Mouse (Mus musculus) T-helper 1 cell (primary cell): ENCODE data around the gene Sorcs3.

Experiments
- in situ Hi-C: fragments of 300-600 bp; cut with MboI, MseI; formaldehyde crosslinking; loops from one replicate; pipeline ENCODE4 v1.15.1; 2025; ENCODE audit warnings: high pct_unique_total_duplicates

Sorcs3 gene

DNA sequence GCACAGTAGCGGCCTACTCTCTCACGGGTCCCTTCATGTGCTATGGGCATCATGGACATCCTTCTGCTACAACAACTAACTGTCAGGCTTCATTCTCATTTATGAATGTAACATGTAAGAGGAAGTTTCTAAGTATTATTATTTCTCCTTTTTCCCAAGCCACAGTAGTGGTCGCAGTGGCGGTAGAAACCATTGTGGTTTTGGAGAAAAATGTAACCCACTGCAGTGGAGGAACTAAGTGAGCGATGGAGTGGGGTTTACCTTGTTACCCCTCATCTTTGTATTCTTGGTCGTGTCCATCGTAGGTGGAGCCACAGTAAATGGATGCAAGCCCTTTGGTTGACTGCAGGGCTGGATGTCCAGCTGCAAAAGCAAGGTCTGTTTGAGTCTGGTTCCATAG lies 318.0 kb downstream of the Sorcs3 start:
- in situ Hi-C loops = no loop called here

DNA sequence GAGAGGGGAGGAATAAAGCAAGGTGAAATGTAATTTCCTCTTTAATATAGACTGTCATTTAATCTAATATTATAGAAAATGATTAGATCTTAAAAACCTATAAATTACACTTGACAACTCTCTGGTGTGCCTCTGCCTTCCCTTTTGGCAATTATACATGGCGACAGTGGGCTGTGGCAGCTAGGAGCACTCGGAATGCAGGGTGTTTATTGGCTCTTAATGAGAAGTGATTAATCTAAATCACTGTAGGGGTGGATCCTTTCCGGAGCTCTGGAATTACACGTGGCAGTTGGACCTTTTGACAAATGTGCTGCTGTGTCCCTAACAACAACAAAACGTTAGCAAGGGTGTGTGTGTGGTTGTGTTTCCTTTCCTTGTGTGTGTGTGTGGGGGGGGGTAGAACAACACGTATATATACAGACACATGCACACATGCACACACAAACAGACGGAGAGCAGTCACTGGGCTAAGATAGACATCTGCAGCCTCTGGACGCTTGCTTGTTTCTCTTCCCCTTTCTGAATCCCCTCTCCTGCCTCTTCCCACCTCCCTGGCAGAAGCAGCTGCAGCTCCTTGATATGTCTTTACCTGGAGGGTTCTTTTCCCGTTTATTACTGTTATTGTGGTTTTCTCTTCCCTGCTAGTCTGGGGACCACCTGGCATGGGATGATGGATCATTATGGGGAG lies 318.8 kb downstream of the Sorcs3 start:
- in situ Hi-C loops = no loop called here

DNA sequence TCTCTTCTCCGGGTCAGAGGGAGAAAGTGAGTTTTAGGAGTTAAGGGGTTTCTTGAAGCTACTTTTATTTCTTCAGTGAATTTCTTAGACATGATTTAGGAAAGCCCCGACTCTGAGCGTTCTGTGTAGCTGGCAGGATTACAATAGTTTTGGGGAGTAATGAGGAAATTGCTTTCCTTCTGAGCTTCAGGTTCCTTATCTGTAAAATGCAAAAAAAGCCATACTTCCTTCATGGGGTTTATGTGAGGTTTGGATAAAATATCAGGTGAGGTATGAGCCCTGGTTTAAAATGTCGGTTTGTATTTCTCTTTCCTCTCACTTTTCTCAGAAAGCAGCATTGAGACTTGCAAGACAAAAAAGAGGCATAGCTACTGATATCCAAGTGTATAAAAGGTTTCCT lies 327.8 kb downstream of the Sorcs3 start:
- in situ Hi-C loops = loop anchor here (10.0 kb wide), 1 partner anchor 681 kb away; no protein-coding TSS in a partner anchor

DNA sequence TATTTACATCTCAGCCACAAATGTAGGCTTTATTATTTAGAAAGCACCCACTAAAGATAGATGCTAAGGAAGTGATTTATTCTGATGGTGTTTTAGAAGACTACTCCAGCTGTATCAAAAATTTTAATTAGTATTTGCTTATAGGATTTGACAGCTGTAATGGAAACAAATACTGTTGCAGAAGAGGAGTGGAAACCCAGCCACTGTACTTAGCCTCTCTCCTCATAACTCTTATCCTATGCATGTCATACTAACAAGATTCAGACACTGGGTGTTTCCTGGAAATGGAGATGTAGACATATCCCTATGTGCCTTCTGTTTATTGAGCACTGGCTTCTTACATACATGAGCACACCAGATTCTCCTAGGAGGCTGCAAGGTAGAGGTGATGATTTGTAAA lies 338.5 kb downstream of the Sorcs3 start:
- in situ Hi-C loops = no loop called here

DNA sequence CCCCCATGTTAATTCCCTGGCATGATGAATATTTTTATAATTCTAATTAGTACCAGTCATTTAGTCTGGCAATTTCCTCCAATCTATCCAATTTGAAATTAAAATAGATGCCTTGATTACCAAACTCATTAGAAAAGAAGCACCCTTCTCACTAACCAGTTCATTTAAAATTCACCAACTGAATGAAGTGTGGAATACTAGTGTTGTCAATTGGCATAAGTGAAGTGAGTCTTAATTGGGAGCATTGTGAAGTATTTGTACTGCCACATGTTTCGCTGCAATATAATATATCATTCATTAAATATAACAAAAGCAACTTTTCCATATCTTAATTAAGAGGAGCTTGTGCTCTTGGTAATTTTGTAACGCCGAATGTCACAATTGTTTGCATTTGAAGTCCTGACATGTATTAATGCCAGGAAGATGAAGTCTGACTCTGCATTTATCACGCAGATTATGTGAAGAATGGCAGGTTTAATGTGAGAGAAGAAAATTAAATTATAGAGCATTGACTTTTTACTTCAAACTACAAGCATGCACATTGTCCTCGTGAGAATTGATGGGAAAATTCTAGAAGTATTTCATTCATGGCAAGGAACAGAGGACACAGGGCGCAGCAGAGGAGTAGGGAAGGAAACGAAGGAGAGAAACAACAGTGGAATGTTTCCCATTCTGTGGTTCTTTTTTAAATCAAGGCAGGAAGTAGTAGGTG lies 339.8 kb downstream of the Sorcs3 start:
- in situ Hi-C loops = no loop called here

DNA sequence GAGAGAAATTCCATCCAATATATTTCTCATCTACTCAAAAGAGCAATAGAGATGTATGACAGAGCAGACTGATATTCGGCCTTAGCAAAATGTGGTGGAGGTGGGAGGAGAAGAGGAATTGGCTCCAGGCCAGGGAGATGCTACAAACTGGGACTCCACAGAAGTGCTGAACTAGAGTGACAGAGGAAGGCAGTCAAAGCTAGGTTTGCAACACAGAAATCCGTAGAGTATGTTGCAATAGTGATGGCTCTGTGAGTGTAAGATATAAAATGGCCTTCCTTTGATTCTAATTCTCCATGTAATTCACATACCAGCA lies 340.3 kb downstream of the Sorcs3 start:
- in situ Hi-C loops = no loop called here

DNA sequence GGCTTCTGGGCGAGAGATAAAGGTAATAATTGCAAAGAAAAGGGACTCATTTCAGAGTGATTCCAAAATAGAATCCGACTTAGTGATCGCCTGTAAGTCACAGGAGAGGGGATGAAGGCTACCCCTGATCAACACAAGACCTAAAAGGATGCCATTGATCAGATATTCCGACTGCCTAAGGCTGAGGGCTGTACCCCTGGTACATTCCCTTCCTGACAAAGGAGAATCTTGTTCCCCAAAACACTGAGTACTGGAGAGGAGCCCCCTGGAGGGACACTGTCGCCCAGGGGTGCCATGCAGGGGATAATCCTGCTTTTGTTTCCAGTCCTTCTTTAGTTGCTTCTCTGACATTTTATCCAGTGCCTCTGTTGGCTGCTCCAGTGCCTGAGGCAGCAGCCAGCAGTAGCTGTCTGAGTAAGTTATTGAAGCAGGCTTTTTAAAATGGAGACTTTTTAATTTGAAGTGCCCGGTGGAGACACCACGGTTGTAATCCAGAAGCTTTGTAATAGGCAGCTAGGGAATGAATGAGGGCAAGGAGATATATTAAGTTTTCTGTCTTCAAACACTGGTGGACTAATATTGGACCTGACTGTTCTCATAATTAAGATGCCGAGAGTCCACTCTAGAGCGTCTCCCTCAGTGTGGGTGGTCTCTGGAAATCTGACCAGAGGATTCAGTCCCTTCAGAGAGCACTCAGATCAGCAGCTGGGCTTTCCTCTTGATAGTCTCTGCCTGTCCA lies 342.5 kb downstream of the Sorcs3 start:
- in situ Hi-C loops = no loop called here

DNA sequence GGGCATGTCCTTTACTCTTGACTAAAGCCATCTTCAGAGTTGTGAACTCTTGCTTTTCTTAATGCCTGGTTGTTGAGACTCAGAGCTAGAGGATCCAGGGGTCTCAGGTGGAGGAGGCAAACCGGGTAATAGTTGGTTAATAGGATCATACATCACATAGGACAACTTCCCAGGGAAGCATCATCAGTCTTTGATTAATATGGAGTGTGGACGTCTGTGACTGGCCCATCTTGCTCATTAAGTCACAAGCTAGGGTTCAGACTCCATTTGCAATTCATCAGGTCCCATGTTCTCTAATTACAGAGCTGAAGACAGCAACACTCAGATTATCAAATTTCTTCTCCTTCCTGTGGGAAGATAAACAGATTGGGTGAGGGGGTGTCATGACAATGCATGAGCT lies 353.6 kb downstream of the Sorcs3 start:
- in situ Hi-C loops = loop anchor here (10.0 kb wide), 1 partner anchor 285 kb away; no protein-coding TSS in a partner anchor

DNA sequence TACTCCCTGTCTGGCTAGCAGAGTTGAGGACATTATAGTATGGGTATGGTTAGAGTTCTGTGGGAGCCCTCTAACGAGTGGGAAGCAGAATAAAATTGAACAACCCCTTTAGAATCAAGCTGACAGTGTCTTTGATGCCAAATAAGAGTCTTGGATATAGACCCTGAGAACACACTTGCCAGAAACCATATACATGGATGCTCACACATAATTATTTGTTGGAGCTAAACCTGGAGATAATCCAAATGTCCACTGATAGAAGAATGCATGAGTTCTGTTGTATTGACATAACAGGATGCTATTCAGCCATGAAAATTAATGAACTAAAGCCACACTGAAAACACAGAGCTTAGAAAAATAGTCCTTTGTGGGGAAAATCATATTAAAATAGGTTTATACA lies 369.9 kb downstream of the Sorcs3 start:
- in situ Hi-C loops = no loop called here

DNA sequence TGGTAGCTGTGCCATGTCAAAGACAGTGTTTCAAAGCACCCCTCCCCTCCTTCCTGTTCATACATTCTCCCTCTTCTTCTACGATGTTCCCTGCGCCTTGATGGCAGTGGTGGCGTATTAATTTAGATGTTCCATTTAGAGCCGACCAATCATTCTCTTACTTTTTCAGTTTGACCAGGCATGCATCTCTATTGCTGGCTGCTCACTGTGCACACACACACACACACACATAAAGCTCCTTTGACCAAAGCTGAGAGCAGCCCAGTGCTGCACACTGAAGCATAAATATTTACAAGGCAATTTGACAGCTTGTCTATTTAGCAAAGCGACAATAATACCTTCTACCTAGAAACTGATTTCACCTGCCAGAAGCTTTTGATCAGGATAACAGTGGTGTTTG lies 371.3 kb downstream of the Sorcs3 start:
- in situ Hi-C loops = no loop called here

DNA sequence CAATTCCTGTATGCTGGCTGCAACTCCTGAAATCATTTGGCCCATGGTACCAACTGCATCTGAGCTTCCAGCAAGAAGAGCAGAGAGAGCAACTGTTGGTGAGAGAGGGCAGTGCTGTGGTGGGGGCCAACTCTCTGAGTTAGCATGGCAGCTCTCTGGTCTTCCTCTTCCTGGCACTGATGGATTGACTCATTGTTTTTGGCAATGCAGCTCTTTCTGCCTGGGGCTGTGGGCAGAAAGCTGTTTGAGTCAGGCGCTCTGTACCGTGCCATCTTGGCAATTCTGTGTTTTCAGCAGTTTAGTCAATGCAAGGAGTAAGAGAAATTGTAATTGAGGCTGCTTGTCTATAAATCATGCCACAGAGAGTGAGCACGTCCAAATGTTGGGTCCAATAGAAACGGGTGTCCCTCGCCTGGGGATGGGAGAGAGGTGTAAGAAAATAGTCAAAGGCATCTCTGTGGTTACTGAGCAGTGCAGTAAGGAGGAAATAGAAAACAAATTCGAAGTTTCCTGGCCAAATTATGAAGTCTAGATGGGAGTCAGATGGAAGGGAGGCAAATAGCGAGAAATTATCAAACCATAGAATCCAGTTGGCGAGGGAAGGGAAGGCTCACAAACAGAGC lies 379.2 kb downstream of the Sorcs3 start:
- in situ Hi-C loops = no loop called here

DNA sequence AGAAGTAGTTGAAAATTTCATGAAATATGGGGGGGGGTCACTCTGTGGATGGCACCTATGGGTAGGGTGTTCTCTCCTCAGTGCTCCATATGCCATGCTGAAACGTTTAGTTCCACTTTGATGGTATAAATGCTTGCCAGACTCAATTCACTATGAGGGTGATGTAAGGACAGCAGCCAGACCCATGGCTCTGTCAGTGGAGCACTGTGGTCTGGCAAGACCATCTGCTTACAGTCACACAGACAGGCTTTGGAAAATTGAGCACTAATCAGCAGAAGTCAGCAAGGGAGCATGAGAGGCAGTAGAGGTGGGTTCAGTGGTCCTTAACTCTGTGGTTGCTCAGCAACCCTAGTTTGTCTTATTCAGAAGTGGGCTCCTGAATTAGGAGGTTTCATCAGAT lies 411.1 kb downstream of the Sorcs3 start:
- in situ Hi-C loops = no loop called here

DNA sequence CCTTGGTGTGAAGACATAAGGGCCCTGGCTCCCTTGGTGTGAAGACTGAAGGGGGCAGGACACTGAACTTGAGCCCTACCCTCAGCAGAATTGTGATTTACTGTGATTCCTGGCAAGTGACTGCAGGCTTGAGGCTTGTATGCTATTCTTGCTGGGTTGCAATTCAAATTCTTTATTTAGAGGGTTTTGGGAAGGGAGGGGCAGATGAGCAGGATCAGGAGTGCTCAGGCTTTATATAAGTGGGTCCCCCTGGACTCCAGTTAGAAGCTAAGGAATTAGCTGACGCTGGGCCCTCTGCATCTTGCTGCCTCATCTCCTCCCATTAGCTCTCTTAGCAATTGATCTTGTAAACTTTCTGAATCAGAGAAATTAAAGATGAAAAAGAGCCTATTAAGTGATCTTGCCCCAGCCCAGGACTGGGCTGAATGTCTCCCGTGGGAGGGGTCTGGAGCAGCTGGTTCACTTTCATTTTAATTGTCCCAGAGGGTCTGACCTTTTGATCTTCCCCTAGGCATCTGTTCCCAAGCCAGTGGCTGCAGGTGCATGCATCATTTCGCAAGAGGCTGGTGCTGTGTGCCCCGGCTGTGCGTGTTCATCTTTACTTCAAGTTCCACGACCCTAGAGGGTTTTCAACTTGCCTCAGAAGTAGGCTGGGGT lies 425.0 kb downstream of the Sorcs3 start:
- in situ Hi-C loops = no loop called here

DNA sequence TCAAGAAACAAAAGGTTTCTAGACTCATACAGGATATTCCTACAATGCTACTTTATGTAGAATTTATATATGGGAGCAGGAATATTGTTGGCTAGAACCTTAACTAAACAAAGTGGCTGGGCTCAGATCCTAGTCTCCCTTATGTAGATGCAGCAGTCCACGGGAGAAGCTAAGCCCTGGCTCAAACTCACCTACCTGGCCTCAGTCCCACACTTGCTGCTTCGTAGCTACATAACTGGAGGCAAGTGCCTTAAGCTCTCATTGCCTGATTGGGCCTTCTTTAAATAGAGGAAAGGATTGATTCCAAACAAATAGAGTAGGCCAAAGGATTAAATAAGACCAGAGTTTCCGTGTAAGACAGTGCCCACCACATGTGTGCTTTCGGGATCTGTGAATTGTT lies 436.7 kb downstream of the Sorcs3 start:
- in situ Hi-C loops = no loop called here

DNA sequence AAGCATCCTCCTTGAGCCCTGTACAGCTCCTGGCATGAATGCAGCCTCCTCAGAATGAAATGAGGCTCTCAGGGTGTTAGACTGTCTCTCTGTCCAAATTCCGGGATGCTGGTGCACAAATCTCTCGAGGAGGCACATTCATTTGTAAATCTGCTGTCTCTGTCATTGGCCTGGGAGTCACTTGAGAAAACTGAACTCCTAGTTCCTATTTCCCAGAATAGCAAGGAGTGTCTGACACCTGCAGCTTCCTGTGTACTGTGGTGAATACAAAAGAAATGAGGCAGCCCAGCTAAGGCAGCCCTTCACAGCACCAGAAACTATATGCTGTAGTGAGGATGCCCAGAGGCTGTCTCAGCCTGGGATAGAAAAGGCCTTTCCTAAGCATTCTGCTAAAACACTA lies 444.1 kb downstream of the Sorcs3 start:
- in situ Hi-C loops = no loop called here

DNA sequence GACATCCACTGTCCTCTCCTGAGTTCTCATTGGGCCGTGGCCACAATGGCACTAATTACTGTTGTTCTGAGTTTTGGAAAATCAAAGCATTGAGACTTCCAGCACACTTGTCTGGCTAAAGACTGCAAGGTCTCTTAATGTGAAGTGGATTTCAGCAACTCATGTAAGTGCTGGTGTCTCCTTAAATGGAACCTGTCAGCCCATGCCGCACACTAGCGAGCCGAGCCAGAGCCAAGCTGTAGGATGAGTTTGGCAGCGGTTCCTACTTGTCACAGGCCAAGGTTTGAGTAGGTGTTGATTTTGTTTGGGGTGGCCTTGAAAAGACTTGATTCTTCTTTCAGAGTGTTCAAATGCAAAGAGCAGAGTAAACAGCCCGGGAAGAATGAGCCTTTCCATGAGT lies 445.8 kb downstream of the Sorcs3 start:
- in situ Hi-C loops = no loop called here

DNA sequence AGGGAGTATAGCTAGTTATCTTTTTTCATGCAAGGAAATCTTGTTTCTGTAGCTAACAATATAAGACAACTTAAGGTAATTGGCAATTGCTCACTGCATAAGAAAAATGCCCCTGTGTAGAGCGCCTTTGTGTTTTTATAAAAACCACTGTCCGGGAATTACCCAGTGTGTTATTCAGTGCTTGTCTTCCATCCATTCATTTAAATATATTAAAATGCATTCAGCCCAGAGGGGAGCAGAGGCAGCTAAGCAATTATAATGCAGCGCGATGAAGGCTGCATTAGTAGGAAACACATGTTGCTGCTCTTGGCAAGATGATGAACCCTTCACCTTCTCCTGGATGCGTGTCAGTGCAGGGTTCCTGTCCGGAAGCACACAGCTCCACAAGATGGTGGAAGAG lies 454.4 kb downstream of the Sorcs3 start:
- in situ Hi-C loops = no loop called here

DNA sequence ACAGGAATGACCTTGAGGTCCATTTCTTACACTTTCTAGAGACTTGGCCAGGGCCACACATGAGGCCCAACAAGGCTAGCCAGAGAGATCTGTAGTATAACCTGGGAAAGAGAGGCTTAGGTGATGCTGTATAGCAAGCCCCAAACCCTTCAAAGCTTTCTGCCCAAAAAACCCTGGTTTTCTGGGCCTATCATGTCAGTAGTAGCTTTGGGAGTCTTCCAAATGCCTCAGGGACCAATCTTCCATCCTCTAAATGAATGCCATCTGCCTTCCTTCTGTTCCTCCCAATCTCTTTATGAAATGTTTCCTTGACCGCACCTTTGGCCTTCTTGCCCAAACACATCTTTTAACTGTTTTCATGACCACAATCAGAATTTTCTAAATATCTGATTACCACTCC lies 474.1 kb downstream of the Sorcs3 start:
- in situ Hi-C loops = no loop called here

DNA sequence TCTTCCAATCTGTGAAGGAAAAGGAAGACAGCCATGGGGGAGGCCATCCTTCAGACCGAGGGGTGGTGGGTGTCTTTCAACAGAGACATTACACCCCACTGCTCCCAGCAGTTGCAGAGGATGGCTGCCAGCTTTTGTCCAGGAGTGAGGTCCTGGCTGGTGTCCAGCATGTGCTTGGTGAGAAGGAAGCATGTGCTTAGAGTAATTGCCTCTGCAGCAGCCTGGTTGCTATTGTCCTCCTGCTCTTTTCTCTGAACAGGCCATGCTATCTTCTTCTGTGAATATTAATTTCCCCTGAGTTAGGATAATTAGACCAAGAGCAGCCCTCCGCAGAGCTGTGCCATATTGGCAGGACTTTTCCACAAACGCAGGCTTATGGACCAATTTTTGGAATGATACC lies 476.7 kb downstream of the Sorcs3 start:
- in situ Hi-C loops = no loop called here

DNA sequence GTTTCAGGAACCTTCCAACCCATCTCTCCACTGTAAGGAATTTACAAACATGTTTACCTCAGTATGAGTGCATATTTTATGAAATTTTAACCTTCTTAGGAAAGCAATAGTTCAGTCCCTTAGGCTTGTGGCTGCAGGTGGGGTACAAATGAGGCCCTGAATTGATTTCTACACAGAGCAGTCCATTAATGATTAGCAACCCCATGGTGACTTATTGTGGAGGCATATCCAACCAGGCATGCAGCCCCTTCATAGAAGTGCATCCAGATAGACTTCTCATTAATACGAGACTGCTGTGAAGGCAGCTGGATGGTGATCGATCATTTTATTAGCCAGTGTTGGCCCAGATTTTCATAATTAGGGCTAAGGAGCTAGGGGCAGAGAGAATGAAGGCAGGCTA lies 480.5 kb downstream of the Sorcs3 start:
- in situ Hi-C loops = no loop called here

DNA sequence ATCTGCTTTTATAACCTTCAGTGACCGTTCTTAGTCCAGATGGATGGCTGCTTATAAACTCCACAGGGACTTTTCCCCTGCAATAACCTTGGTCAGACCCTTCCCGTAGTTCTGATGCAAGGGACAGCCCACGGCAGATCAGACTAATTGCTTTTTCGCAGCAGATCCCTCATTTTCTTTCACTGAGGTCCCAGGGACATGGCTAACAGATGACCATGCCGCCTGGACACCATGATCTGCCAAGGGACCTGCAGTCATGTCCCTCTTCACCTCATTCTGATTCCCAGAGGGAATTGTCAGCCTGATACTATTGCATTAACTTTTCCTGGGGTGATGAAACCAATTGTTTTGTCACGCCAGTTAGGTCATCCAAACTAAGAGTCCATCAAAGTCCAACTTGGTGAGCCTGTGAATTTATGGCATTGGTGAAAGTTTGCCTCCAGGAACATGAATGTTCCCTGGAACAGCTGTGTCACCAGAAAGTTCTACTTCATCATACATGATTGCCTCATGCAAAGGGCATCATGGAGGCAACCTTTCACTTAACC lies 494.4 kb downstream of the Sorcs3 start:
- in situ Hi-C loops = no loop called here

DNA sequence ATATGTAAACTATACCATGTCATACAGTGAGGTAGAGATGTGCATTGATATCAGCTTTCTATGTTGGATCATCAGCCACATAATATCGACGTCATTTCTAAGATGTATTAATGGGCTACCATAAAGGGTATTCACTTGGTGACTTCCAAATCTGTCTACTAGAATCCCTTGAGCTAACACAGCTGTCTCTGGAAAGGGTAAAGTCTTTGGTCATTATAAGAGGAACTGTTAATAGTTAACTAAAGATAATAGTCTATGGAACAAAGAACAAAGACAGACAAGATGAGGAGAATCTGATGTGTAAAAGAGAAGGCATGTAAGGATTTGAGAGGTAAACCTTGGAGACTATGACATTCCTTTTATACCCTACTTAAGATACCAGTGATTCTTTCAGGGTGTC lies 497.9 kb downstream of the Sorcs3 start:
- in situ Hi-C loops = no loop called here
